Mouse (Mus musculus) liver, embryonic 14.5 days (tissue): ENCODE measurements around the gene Chst13. TPM values are rescaled to one million over a fixed set of nuclear protein-coding genes. Genes with fewer than 3 reads are reported as not detected.

Source experiments
- ATAC-seq: fragments of 200-750 bp; cut with Nextera tagmentation; 2 replicates; pipeline ENCODE4 v1.8.0; 2017; ENCODE audit warnings: moderate number of reproducible peaks, mild to moderate bottlenecking, moderate library complexity; ENCODE audit not compliant: insufficient read depth
- DNase-seq, 3 experiments: peaks; one replicate each; pipeline ENCODE4 v3.0.0-alpha.2; 2012 to 2013; ENCODE audit warnings: low read depth in 3 of 3, low spot score in 3 of 3
- H3K27ac ChIP-seq: fragments of 300-500 bp; sonication (generic); 2 replicates; pipeline ENCODE4 v1.5.1; 2014; ENCODE audit warnings: moderate library complexity, mild to moderate bottlenecking, control low read depth, inconsistent platforms
- H3K27me3 ChIP-seq: fragments of 300-500 bp; sonication (generic); 2 replicates; pipeline ENCODE4 v1.6.1; 2014; ENCODE audit warnings: mild to moderate bottlenecking, low read length, moderate library complexity; ENCODE audit not compliant: control insufficient read depth, insufficient read depth
- H3K36me3 ChIP-seq: fragments of 300-500 bp; sonication (generic); replicated peaks from 2 replicates; pipeline ENCODE4 v1.6.1; 2014; ENCODE audit warnings: low read depth; ENCODE audit not compliant: control insufficient read depth, insufficient read depth
- H3K4me1 ChIP-seq, 2 experiments: fragments of 200-500 bp in 1 of 2; fragments of 300-500 bp in 1 of 2; sonication (generic) in 1 of 2; replicated peaks; 2 replicates each; pipeline ENCODE4 v1.6.1; 2012 to 2014; ENCODE audit warnings: antibody characterized with exemption in 1 of 2, inconsistent platforms in 1 of 2, low read length in 1 of 2; ENCODE audit not compliant: control insufficient read depth in 2 of 2, insufficient read depth in 2 of 2
- H3K4me2 ChIP-seq: fragments of 300-500 bp; sonication (generic); 2 replicates; pipeline ENCODE4 v1.6.1; 2014; ENCODE audit warnings: low read depth, mild to moderate bottlenecking, control low read depth, moderate library complexity
- H3K4me3 ChIP-seq, 2 experiments: fragments of 200-500 bp in 1 of 2; fragments of 300-500 bp in 1 of 2; sonication (generic) in 1 of 2; 2 replicates each; pipeline ENCODE4 v1.5.1; 2012 to 2014; ENCODE audit warnings: low read depth in 2 of 2, low read length in 2 of 2, mild to moderate bottlenecking in 2 of 2, control low read depth in 1 of 2, inconsistent platforms in 1 of 2, moderate library complexity in 1 of 2; ENCODE audit not compliant: insufficient read depth in 1 of 2
- H3K9ac ChIP-seq: fragments of 300-500 bp; sonication (generic); replicated peaks from 2 replicates; pipeline ENCODE4 v1.6.1; 2014; ENCODE audit warnings: mild to moderate bottlenecking, control low read depth, moderate library complexity
- H3K9me3 ChIP-seq: fragments of 300-500 bp; sonication (generic); 2 replicates; pipeline ENCODE4 v1.6.1; 2016; ENCODE audit warnings: low read length, mixed read lengths; ENCODE audit not compliant: control insufficient read depth
- CTCF ChIP-seq: IDR thresholded peaks from 2 replicates; pipeline ENCODE4 v1.5.1; 2016; ENCODE audit warnings: antibody characterized with exemption, low read depth, control low read depth
- EP300 ChIP-seq: IDR thresholded peaks from 2 replicates; pipeline ENCODE4 v1.6.1; 2016; ENCODE audit warnings: antibody characterized with exemption, low read depth
- WGBS: fragments of 180-500 bp; shearing (Covaris S2); extraction: QIAGEN DNeasy Blood & Tissue Kit; methylation state at CpG from one replicate; pipeline ENCODE4 v1.1.7; 2014; ENCODE audit not compliant: insufficient replicate concordance; 5-methylcytosine and 5-hydroxymethylcytosine counted together
- polyA plus RNA-seq, 2 experiments: library from polyadenylated mRNA; depleted of rRNA in 1 of 2; stranded (reverse) in 1 of 2; unstranded in 1 of 2; fragments of >200 nt; fragmentation: Nextera tagmentation in 1 of 2; extraction: Ambion mirVana in 1 of 2; gene quantifications; 2 replicates each; pipeline versions ENCODE4 v1.2.1 to v1.2.3; 2012 to 2014

Gene Chst13
- polyA plus RNA-seq, 2 experiments: 9.0 to 14.3 TPM

GRCm38 (mm10) chr6:90350011-90350410 is 25.0 kb upstream of the Chst13 start:
- Histone ChIP-seq H3K4me3 (no peak overlapping the region), H3K27me3 (no peaks in the 10 kb centered on the region), H3K4me1 (no peaks in the 10 kb centered on the region), H3K27ac (no peak overlapping the region), H3K4me2 (no peak overlapping the region), H3K9ac (no peak overlapping the region), H3K36me3 (no peaks in the 10 kb centered on the region), H3K9me3 (no peaks in the 10 kb centered on the region)
- TF ChIP-seq EP300 (no peak), CTCF (no peak)
- 64% methylated on average over 2 of the region's 2 CpGs for WGBS
- ATAC-seq (no peak), DNase-seq (no peak)

- TF ChIP-seq EP300: no peak
- no peak for TF ChIP-seq CTCF
- no peak overlapping the region for H3K27ac ChIP-seq
- WGBS: 49% methylated on average over 4 of the region's 4 CpGs
- no peak overlapping the region for H3K4me3 ChIP-seq
- no peaks in the 10 kb centered on the region for H3K36me3 ChIP-seq
- no peak overlapping the region for H3K4me2 ChIP-seq
- DNase-seq (no peak), ATAC-seq (no peak)
- no peaks in the 10 kb centered on the region for H3K4me1 ChIP-seq
- H3K9ac ChIP-seq: no peak overlapping the region
- no peaks in the 10 kb centered on the region for H3K27me3 ChIP-seq
- no peaks in the 10 kb centered on the region for H3K9me3 ChIP-seq
Observed at GRCm38 (mm10) chr6:90348500-90348899, 23.5 kb upstream of the Chst13 start.

- ATAC-seq (no peak), DNase-seq (no peak)
- no peaks in the 10 kb centered on the region for H3K9me3 ChIP-seq
- no peaks in the 10 kb centered on the region for H3K4me1 ChIP-seq
- H3K27me3 ChIP-seq: no peaks in the 10 kb centered on the region
- WGBS: 36% methylated on average over 4 of the region's 4 CpGs
- no peak overlapping the region for H3K9ac ChIP-seq
- no peak overlapping the region for H3K4me3 ChIP-seq
- TF ChIP-seq EP300 (no peak), CTCF (no peak)
- no peaks in the 10 kb centered on the region for H3K36me3 ChIP-seq
- H3K4me2 ChIP-seq: no peak overlapping the region
- H3K27ac ChIP-seq: no peak overlapping the region
Observed at GRCm38 (mm10) chr6:90347183-90347582, 22.2 kb upstream of the Chst13 start.

GRCm38 (mm10) chr6:90342343-90342742 is 17.4 kb upstream of the Chst13 start:
- DNase-seq: no peak
- no peak overlapping the region for H3K4me2 ChIP-seq
- H3K27ac ChIP-seq: no peak overlapping the region
- no peak for ATAC-seq
- TF ChIP-seq CTCF: no peak
- no peak overlapping the region for H3K9ac ChIP-seq
- WGBS: 61% methylated on average over 2 of the region's 2 CpGs
- no peaks in the 10 kb centered on the region for H3K4me1 ChIP-seq
- H3K9me3 ChIP-seq: no peaks in the 10 kb centered on the region
- no peaks in the 10 kb centered on the region for H3K27me3 ChIP-seq
- no peak overlapping the region for H3K4me3 ChIP-seq
- no peaks in the 10 kb centered on the region for H3K36me3 ChIP-seq

GRCm38 (mm10) chr6:90334244-90334643 is 9.3 kb upstream of the Chst13 start:
- no peak for DNase-seq
- ATAC-seq: no peak
- peak overlapping the region; percentile 46 for H3K4me2 ChIP-seq

More at GRCm38 (mm10) chr6:90334244-90334643, 9.3 kb upstream of the Chst13 start:
- peaks cover 0 to 2% of the 10 kb centered on the region in 2 experiments; a peak in 1 of 4 replicates for H3K4me1 ChIP-seq
- no peaks in the 10 kb centered on the region for H3K27me3 ChIP-seq
- peak overlapping the region in 1 of 2 experiments; percentile 27; a peak in 2 of 4 replicates for H3K4me3 ChIP-seq
- WGBS: 35% methylated on average over 3 of the region's 3 CpGs
- TF ChIP-seq EP300: no peak
- no peak for TF ChIP-seq CTCF
- no peaks in the 10 kb centered on the region for H3K9me3 ChIP-seq
- H3K9ac ChIP-seq: no peak overlapping the region
- no peaks in the 10 kb centered on the region for H3K36me3 ChIP-seq
- H3K27ac ChIP-seq: no peak overlapping the region
